Mouse (Mus musculus): Measurements from ENCODE around the gene Bmp6. TPM values are rescaled to one million over a fixed set of nuclear protein-coding genes. Genes with fewer than 3 reads are reported as not detected.

Bmp6 gene
- polyA plus RNA-seq (2014; fragmentation: Nextera tagmentation; extraction: Ambion mirVana), result 2.2 and 3.7 TPM in 2 replicates

DNA sequence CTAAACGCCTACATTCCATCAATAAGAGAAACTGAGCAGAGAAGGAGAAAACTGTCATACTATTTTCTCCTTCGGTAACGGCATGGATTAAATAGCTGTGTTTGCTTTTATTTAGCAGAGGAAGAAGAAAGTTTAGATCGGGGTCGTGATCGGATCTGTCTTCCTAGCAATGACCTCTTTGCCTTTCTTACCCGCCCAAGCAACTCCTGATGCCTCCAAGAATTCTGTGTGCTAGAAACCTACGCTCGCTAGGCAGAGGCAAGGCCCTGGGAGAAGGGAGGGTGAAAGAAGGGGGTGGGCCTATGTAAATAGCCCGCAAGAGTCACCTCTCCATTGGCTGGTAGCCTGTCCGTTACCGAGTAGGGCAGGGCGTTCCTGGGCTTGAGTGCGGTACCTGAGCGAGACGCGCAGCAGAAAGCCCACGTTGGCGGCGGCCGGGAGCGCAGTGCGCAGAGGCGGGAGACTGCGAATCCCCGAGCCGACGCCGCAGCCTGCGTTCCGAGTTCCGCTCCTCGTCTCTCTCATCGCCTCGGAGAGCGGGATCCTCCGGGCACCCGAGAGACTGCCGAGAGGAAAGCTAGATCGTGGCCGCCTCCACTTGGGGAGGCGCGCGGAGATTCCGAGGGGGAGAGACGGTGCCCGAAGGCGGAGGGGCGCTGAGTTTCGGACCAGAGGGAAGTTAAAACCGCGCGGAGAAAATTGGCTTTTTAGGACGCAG, at the start of gene Bmp6:
Bmp6 (plus strand) TSS at position 395 of the 718 bp plus-strand sequence.
- H3K27me3 ChIP-seq (ENCODE audit: control insufficient read depth, insufficient read depth, low read length), result peaks cover 46% of the 10 kb centered on the region
- no peaks in the 10 kb centered on the region for H3K9me3 ChIP-seq (ENCODE audit: control insufficient read depth, low read length)
- H3K36me3 ChIP-seq (ENCODE audit: control insufficient read depth, insufficient read depth, low read length), result no peaks in the 10 kb centered on the region
- H3K4me3 ChIP-seq (ENCODE audit: low read depth, low read length), result peak within 1 kb of the TSS; percentile 38
- H3K4me2 ChIP-seq (ENCODE audit: low read depth, low read length, severe bottlenecking), result peak within 1 kb of the TSS; percentile 63
- DNase-seq (ENCODE audit: low spot score) (peak; percentile 85), ATAC-seq (replicated peaks; ENCODE audit: low FRiP score) (peak; percentile 91)
- H3K4me1 ChIP-seq (replicated peaks; ENCODE audit: control insufficient read depth, insufficient read depth, low read length), result peaks cover 20% of the 10 kb centered on the region
- H3K9ac ChIP-seq (ENCODE audit: low read length), result peak within 1 kb of the TSS; percentile 43
- 2% methylated on average over 54 of the region's 54 CpGs for WGBS
- H3K27ac ChIP-seq (ENCODE audit: low read depth, low read length), result no peak within 1 kb of the TSS

DNA sequence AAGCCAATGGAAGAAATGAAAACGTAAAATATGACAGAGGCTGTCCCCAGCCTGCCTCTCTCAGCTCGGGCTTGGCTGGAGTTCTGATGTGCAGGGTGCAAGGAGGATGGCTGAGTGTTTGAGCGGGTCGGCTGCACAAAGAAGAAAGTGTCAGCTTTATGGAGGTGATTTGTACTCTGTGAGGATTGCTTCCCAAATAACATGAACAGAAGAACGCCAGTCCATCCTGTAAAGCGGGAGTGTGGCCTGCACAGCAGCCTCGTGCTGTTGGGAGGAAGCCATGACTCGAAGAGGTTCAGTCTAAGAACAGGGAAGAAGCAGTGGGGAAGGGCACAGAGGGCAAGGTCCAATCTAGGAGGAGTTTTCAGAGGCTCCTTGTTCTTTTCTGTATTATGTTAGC, 48.7 kb upstream of the Bmp6 start:
- Histone ChIP-seq H3K27ac (ENCODE audit: low read depth, low read length) (no peak overlapping the region), H3K4me2 (ENCODE audit: low read depth, low read length, severe bottlenecking) (no peak overlapping the region), H3K27me3 (ENCODE audit: control insufficient read depth, insufficient read depth, low read length) (no peaks in the 10 kb centered on the region), H3K9me3 (ENCODE audit: control insufficient read depth, low read length) (no peaks in the 10 kb centered on the region), H3K9ac (ENCODE audit: low read length) (no peak overlapping the region), H3K36me3 (ENCODE audit: control insufficient read depth, insufficient read depth, low read length) (no peaks in the 10 kb centered on the region), H3K4me1 (replicated peaks; ENCODE audit: control insufficient read depth, insufficient read depth, low read length) (no peaks in the 10 kb centered on the region), H3K4me3 (ENCODE audit: low read depth, low read length) (no peak overlapping the region)
- DNase-seq (ENCODE audit: low spot score) (no peak), ATAC-seq (replicated peaks; ENCODE audit: low FRiP score) (no peak)
- 88% methylated on average over 8 of the region's 8 CpGs for WGBS

DNA sequence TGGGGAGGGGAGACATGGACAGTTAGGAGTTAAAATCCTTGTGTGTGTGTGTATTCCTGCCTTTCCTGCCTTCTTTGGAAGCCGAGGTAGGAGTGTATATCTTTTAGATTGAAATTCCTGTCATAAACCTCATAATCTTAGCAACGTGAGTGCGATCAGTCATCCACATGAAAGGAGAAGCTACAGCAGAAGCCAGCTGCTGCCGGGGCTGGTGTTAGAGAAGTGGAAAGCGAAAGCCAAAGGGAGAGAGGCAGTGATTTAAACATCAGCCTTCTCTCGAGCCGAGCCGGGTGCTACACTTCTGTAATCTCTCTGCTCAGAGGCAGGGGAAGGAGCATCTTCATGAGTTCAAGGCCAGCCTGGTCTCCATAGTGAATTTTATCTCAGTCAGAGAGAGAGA, 48.3 kb upstream of the Bmp6 start:
- Histone ChIP-seq H3K4me3 (ENCODE audit: low read depth, low read length) (no peak overlapping the region), H3K36me3 (ENCODE audit: control insufficient read depth, insufficient read depth, low read length) (no peaks in the 10 kb centered on the region), H3K27me3 (ENCODE audit: control insufficient read depth, insufficient read depth, low read length) (no peaks in the 10 kb centered on the region), H3K4me2 (ENCODE audit: low read depth, low read length, severe bottlenecking) (no peak overlapping the region), H3K4me1 (replicated peaks; ENCODE audit: control insufficient read depth, insufficient read depth, low read length) (no peaks in the 10 kb centered on the region), H3K9me3 (ENCODE audit: control insufficient read depth, low read length) (no peaks in the 10 kb centered on the region), H3K9ac (ENCODE audit: low read length) (no peak overlapping the region), H3K27ac (ENCODE audit: low read depth, low read length) (no peak overlapping the region)
- 86% methylated on average over 8 of the region's 8 CpGs for WGBS
- ATAC-seq (replicated peaks; ENCODE audit: low FRiP score), result no peak
- DNase-seq (ENCODE audit: low spot score), result no peak

DNA sequence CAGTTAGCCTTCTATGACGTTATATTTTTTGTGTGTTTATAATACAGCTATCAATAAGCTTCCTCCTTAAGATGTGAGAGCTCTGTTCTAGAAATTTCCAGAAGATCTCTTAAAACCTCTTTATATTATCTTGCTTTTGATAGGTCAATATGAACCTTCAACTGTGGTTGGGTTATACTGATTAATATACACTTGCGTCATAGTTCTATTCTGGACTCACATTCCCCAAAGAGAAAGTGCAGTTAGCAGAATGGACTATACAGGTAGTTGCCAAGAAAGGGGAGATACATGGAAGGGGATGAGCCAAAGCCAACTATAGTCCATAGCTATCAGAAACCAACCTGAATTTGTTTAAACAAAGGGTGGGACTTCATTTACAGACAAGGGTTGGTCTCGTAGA, 33.8 kb upstream of the Bmp6 start:
- Histone ChIP-seq H3K4me3 (ENCODE audit: low read depth, low read length) (no peak overlapping the region), H3K4me2 (ENCODE audit: low read depth, low read length, severe bottlenecking) (no peak overlapping the region), H3K27me3 (ENCODE audit: control insufficient read depth, insufficient read depth, low read length) (no peaks in the 10 kb centered on the region), H3K27ac (ENCODE audit: low read depth, low read length) (no peak overlapping the region), H3K4me1 (replicated peaks; ENCODE audit: control insufficient read depth, insufficient read depth, low read length) (no peaks in the 10 kb centered on the region), H3K9ac (ENCODE audit: low read length) (no peak overlapping the region), H3K9me3 (ENCODE audit: control insufficient read depth, low read length) (no peaks in the 10 kb centered on the region), H3K36me3 (ENCODE audit: control insufficient read depth, insufficient read depth, low read length) (no peaks in the 10 kb centered on the region)
- 89% methylated on average over 3 of the region's 3 CpGs for WGBS
- DNase-seq (ENCODE audit: low spot score), result no peak
- ATAC-seq (replicated peaks; ENCODE audit: low FRiP score), result no peak

DNA sequence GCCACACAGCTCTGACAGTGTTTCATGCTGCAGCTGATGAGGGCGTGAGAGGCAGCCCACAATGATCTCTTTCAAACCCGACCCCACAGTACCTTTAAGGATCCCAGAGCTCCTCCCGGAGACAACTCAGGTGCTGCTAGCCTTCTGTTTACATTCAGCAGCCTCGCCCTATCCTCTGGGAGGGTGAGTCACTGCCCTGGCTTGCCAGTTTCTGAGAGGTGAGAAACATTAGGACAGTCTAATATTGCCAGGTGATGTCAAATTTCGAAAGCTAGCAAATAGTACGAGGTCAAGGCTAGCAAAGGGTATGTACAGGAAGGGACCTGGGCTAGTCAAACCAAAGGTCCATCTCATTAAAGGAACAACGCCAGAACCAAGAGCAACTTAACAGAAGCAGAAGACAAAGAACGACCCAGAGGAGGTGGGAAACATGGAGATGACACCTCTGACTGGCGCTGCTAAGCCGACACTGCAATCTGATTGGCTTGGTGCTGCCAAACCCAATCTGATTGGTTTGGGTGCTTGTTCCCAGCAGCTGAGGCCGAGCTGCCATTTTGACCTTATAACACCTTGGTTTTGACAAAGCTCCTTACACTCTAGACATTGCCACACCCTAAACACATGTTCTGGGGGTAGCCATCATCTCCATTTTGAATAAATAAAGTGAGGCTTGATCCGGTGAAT, 32.4 kb upstream of the Bmp6 start:
- no peaks in the 10 kb centered on the region for H3K4me1 ChIP-seq (replicated peaks; ENCODE audit: control insufficient read depth, insufficient read depth, low read length)
- ATAC-seq (replicated peaks; ENCODE audit: low FRiP score) (no peak), DNase-seq (ENCODE audit: low spot score) (no peak)
- no peak overlapping the region for H3K4me2 ChIP-seq (ENCODE audit: low read depth, low read length, severe bottlenecking)
- H3K27ac ChIP-seq (ENCODE audit: low read depth, low read length), result no peak overlapping the region
- no peak overlapping the region for H3K4me3 ChIP-seq (ENCODE audit: low read depth, low read length)
- H3K36me3 ChIP-seq (ENCODE audit: control insufficient read depth, insufficient read depth, low read length), result no peaks in the 10 kb centered on the region
- no peak overlapping the region for H3K9ac ChIP-seq (ENCODE audit: low read length)
- H3K27me3 ChIP-seq (ENCODE audit: control insufficient read depth, insufficient read depth, low read length), result no peaks in the 10 kb centered on the region
- H3K9me3 ChIP-seq (ENCODE audit: control insufficient read depth, low read length), result no peaks in the 10 kb centered on the region
- 85% methylated on average over 12 of the region's 12 CpGs for WGBS

DNA sequence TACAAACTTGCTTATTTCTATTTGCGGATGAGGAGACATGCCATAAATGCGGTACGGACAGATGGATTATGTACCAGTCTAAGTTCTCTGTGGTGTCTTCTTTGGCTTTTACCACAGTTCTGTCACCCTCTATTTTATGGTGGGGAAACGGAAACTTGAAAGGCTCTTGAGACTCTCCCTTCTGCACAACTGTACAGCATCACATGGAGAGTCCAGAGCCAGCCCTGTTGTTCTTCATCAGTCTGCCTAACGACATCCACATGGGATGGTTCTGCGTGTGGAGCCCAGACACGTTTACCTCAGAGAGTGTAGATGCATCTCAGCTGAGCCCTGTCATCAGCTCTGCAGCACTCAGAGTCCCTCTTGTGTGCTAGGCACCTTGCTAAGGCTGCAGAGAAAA, 30.3 kb upstream of the Bmp6 start:
- no peak overlapping the region for H3K9ac ChIP-seq (ENCODE audit: low read length)
- WGBS, result 86% methylated on average over 7 of the region's 7 CpGs

DNA sequence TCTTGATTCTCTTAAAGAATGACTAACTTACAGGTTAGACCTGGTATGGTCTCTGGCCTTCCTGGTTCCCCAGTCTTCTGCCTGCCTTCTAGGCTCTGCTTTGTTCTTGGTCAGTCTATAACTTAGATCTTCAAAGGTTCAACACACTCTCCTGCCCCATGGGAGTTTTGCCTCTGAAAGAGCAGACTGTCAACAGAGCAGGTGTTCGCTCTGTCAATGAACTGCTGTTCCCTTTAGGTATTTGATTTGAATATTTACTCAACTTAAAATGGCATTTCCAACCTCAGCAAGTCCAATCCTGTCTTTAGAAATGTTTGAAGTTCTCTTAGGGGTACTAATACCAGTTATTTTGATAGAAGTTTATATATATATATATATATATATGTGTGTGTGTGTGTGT, 26.5 kb upstream of the Bmp6 start:
- 93% methylated on average over 1 of the region's 1 CpGs for WGBS
- no peaks in the 10 kb centered on the region for H3K9me3 ChIP-seq (ENCODE audit: control insufficient read depth, low read length)

More for the DNA sequence above, 30.3 kb upstream of the Bmp6 start:
- Histone ChIP-seq H3K9me3 (ENCODE audit: control insufficient read depth, low read length) (no peaks in the 10 kb centered on the region), H3K4me3 (ENCODE audit: low read depth, low read length) (no peak overlapping the region), H3K36me3 (ENCODE audit: control insufficient read depth, insufficient read depth, low read length) (no peaks in the 10 kb centered on the region), H3K4me2 (ENCODE audit: low read depth, low read length, severe bottlenecking) (no peak overlapping the region), H3K27me3 (ENCODE audit: control insufficient read depth, insufficient read depth, low read length) (no peaks in the 10 kb centered on the region), H3K27ac (ENCODE audit: low read depth, low read length) (no peak overlapping the region), H3K4me1 (replicated peaks; ENCODE audit: control insufficient read depth, insufficient read depth, low read length) (no peaks in the 10 kb centered on the region)
- no peak for DNase-seq (ENCODE audit: low spot score)
- no peak for ATAC-seq (replicated peaks; ENCODE audit: low FRiP score)

DNA sequence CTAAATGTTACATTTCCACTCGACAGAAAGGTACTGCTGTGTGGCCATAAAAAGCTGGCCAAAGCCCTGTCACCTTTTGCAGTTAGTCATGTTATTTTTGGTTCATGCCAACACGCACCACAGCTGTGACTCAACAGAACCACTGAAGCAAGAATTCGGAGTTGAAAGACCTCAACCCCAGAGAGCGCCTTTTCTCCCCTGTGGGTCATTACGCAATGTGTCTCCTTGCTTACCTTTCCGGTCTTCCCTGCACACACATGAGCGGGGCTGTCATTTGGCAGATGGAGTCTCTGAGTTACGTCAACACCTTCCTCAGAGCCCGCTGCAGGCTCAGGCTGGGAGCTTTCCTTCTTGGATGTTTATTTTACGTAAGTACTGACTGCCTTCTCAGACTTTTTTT, 24.6 kb upstream of the Bmp6 start:
- Histone ChIP-seq H3K27ac (ENCODE audit: low read depth, low read length) (no peak overlapping the region), H3K4me2 (ENCODE audit: low read depth, low read length, severe bottlenecking) (no peak overlapping the region), H3K9me3 (ENCODE audit: control insufficient read depth, low read length) (no peaks in the 10 kb centered on the region), H3K4me1 (replicated peaks; ENCODE audit: control insufficient read depth, insufficient read depth, low read length) (no peaks in the 10 kb centered on the region), H3K9ac (ENCODE audit: low read length) (no peak overlapping the region), H3K36me3 (ENCODE audit: control insufficient read depth, insufficient read depth, low read length) (no peaks in the 10 kb centered on the region), H3K27me3 (ENCODE audit: control insufficient read depth, insufficient read depth, low read length) (no peaks in the 10 kb centered on the region), H3K4me3 (ENCODE audit: low read depth, low read length) (no peak overlapping the region)
- DNase-seq (ENCODE audit: low spot score), result no peak
- WGBS, result 81% methylated on average over 10 of the region's 10 CpGs
- ATAC-seq (replicated peaks; ENCODE audit: low FRiP score), result no peak

More for the DNA sequence above, 26.5 kb upstream of the Bmp6 start:
- no peak for DNase-seq (ENCODE audit: low spot score)
- Histone ChIP-seq H3K9ac (ENCODE audit: low read length) (no peak overlapping the region), H3K4me2 (ENCODE audit: low read depth, low read length, severe bottlenecking) (no peak overlapping the region), H3K4me1 (replicated peaks; ENCODE audit: control insufficient read depth, insufficient read depth, low read length) (no peaks in the 10 kb centered on the region), H3K27ac (ENCODE audit: low read depth, low read length) (no peak overlapping the region), H3K4me3 (ENCODE audit: low read depth, low read length) (no peak overlapping the region), H3K36me3 (ENCODE audit: control insufficient read depth, insufficient read depth, low read length) (no peaks in the 10 kb centered on the region), H3K27me3 (ENCODE audit: control insufficient read depth, insufficient read depth, low read length) (no peaks in the 10 kb centered on the region)
- ATAC-seq (replicated peaks; ENCODE audit: low FRiP score), result no peak

DNA sequence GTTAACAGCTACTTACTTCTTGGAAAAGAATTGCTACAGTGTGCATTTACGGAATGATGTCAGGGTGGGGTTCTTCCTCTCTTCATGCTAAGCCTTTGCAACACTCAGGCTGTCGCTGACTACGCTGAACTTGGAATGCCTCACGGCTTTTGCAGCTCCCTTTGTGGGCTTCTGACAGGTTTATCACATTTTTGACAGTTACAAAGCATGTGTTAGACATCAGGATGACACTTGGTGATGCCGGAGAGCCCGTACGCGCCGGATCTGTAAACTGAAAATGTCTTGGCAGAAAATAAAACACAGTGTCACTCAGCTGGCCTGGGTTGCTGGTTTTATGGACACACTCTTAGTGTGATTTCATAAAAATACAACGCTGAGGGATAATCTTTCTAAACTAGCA, 20.5 kb upstream of the Bmp6 start:
- DNase-seq (ENCODE audit: low spot score), result no peak
- no peak for ATAC-seq (replicated peaks; ENCODE audit: low FRiP score)
- H3K4me1 ChIP-seq (replicated peaks; ENCODE audit: control insufficient read depth, insufficient read depth, low read length), result no peaks in the 10 kb centered on the region
- H3K4me2 ChIP-seq (ENCODE audit: low read depth, low read length, severe bottlenecking), result no peak overlapping the region
- no peak overlapping the region for H3K9ac ChIP-seq (ENCODE audit: low read length)
- H3K27ac ChIP-seq (ENCODE audit: low read depth, low read length), result no peak overlapping the region
- no peaks in the 10 kb centered on the region for H3K9me3 ChIP-seq (ENCODE audit: control insufficient read depth, low read length)
- no peaks in the 10 kb centered on the region for H3K27me3 ChIP-seq (ENCODE audit: control insufficient read depth, insufficient read depth, low read length)
- H3K4me3 ChIP-seq (ENCODE audit: low read depth, low read length), result no peak overlapping the region
- 87% methylated on average over 10 of the region's 10 CpGs for WGBS
- H3K36me3 ChIP-seq (ENCODE audit: control insufficient read depth, insufficient read depth, low read length), result no peaks in the 10 kb centered on the region
